Mouse (Mus musculus) heart, embryonic 12.5 days (tissue): Measurements from ENCODE around the gene Dgkg. TPM values are rescaled to one million over a fixed set of nuclear protein-coding genes. Genes with fewer than 3 reads are reported as not detected.

Experiments
- ATAC-seq: fragments of 200-750 bp; cut with Nextera tagmentation; 2 replicates; pipeline ENCODE4 v1.8.0; 2017; ENCODE audit warnings: moderate TSS enrichment, moderate library complexity; ENCODE audit not compliant: insufficient number of reproducible peaks, low FRiP score
- H3K27ac ChIP-seq: fragments of 300-500 bp; sonication (generic); 2 replicates; pipeline ENCODE4 v1.5.1; 2016; ENCODE audit warnings: mild to moderate bottlenecking, moderate library complexity; ENCODE audit not compliant: poor library complexity, severe bottlenecking
- H3K27me3 ChIP-seq: fragments of 300-500 bp; sonication (generic); replicated peaks from 2 replicates; pipeline ENCODE4 v1.6.1; 2016; ENCODE audit warnings: mild to moderate bottlenecking, moderate library complexity
- H3K36me3 ChIP-seq: fragments of 300-500 bp; sonication (generic); 2 replicates; pipeline ENCODE4 v1.6.1; 2016; ENCODE audit warnings: mild to moderate bottlenecking, moderate library complexity
- H3K4me1 ChIP-seq: fragments of 300-500 bp; sonication (generic); replicated peaks from 2 replicates; pipeline ENCODE4 v1.6.1; 2016; ENCODE audit warnings: mild to moderate bottlenecking
- H3K4me2 ChIP-seq: fragments of 300-500 bp; sonication (generic); 2 replicates; pipeline ENCODE4 v1.6.1; 2016; ENCODE audit warnings: mild to moderate bottlenecking, moderate library complexity
- H3K4me3 ChIP-seq: fragments of 300-500 bp; sonication (generic); 2 replicates; pipeline ENCODE4 v1.5.1; 2016; ENCODE audit warnings: mild to moderate bottlenecking
- H3K9ac ChIP-seq: fragments of 300-500 bp; sonication (generic); 2 replicates; pipeline ENCODE4 v1.6.1; 2016; ENCODE audit warnings: mild to moderate bottlenecking, moderate library complexity
- H3K9me3 ChIP-seq: fragments of 300-500 bp; sonication (generic); replicated peaks from 2 replicates; pipeline ENCODE4 v1.6.1; 2016; ENCODE audit warnings: mild to moderate bottlenecking, moderate library complexity
- WGBS: fragments of 180-500 bp; shearing (Covaris S2); methylation state at CpG from one replicate; pipeline ENCODE4 v1.1.7; 2016; 5-methylcytosine and 5-hydroxymethylcytosine counted together
- polyA plus RNA-seq: library from polyadenylated mRNA; unstranded; fragments of >200 nt; fragmentation: Nextera tagmentation; extraction: Ambion mirVana; gene quantifications from 2 replicates; pipeline ENCODE4 v1.2.1, GENCODE M21; 2016

Dgkg gene
- polyA plus RNA-seq, result 0.37 and 0.47 TPM in 2 replicates

GRCm38 (mm10) chr16:22656533-22657444, at the start of gene Dgkg:
Gene Dgkg (minus strand): TSS chr16:22657221.
- no peak within 1 kb of the TSS for H3K27ac ChIP-seq
- H3K4me3 ChIP-seq, result peak within 1 kb of the TSS; percentile 52
- H3K4me2 ChIP-seq, result peak within 1 kb of the TSS; percentile 87
- no peaks in the 10 kb centered on the region for H3K9me3 ChIP-seq
- peaks cover 16% of the 10 kb centered on the region for H3K4me1 ChIP-seq
- H3K36me3 ChIP-seq, result no peaks in the 10 kb centered on the region
- peaks cover 46% of the 10 kb centered on the region for H3K27me3 ChIP-seq
- H3K9ac ChIP-seq, result peak within 1 kb of the TSS; percentile 59
- WGBS, result under 1% methylated on average over 63 of the region's 63 CpGs
- ATAC-seq, result no peak

GRCm38 (mm10) chr16:22704946-22705345, 47.9 kb upstream of the Dgkg start:
- no peak overlapping the region for H3K4me3 ChIP-seq
- H3K4me1 ChIP-seq, result peaks cover 11% of the 10 kb centered on the region; the same call in 1 of the 2 replicates
- no peak overlapping the region for H3K27ac ChIP-seq
- 0 out of 2 replicates have a peak overlapping the region, but pooled peaks have one; percentile 1 for H3K4me2 ChIP-seq
- WGBS, result 34% methylated on average over 6 of the region's 6 CpGs
- peaks cover 4% of the 10 kb centered on the region; the same call in 1 of the 2 replicates for H3K27me3 ChIP-seq
- no peak for ATAC-seq
- no peak overlapping the region for H3K9ac ChIP-seq
- H3K9me3 ChIP-seq, result no peaks in the 10 kb centered on the region
- H3K36me3 ChIP-seq, result no peaks in the 10 kb centered on the region

GRCm38 (mm10) chr16:22704136-22704535, 47.1 kb upstream of the Dgkg start:
- H3K27ac ChIP-seq, result no peak overlapping the region
- H3K9ac ChIP-seq, result no peak overlapping the region
- no peaks in the 10 kb centered on the region for H3K36me3 ChIP-seq
- ATAC-seq, result no peak
- 76% methylated on average over 5 of the region's 5 CpGs for WGBS
- H3K4me2 ChIP-seq, result no peak overlapping the region
- peaks cover 18% of the 10 kb centered on the region for H3K4me1 ChIP-seq
- H3K9me3 ChIP-seq, result no peaks in the 10 kb centered on the region
- H3K4me3 ChIP-seq, result no peak overlapping the region
- H3K27me3 ChIP-seq, result peaks cover 4% of the 10 kb centered on the region; the same call in 1 of the 2 replicates

DNA sequence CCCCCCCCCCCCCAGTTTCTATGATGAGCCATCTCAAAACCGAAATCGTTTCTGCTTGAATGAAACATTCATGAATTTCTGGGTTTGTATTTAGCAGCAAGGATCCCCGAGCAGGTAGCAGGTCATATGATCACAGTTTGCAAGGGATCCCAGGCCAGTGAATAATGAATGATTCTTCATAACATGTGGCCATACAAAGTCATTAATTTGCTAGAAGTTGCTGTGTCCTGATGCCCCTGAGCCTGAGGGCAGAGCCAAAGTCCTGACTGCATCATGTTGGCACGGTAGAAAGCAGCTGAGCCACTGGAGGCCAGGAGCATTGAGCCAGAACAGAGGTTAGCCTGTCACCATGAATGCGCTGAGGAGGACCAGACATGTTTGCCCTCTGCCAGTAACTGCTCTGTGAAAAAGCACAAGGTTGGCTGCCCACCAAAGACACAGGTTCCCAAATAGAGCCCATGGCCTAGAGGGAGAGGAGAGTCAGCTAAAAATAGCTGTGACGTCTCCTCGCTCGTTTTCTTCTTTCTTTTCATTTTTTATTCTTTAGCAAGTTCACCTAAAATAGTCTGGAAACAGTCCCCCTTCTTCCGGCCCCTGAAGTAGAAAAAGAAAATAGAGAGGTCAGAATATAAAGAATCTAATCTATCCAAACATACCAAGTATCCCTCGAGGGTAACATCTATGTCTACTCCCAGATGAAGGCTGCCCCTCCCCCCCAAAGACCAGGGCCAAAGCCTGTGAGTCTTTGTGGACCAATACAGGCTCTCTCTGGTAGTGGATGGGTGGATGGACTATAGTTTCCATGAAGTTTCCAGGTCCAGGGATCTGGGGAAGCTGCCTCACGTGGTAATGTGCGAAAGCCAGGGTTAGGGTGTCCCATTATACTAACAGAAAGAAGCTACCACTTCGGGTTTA, 42.1 kb upstream of the Dgkg start:
- Histone ChIP-seq H3K4me2 (no peak overlapping the region), H3K27ac (no peak overlapping the region), H3K27me3 (no peaks in the 10 kb centered on the region), H3K9ac (no peak overlapping the region), H3K4me1 (peaks cover 14% of the 10 kb centered on the region), H3K4me3 (no peak overlapping the region), H3K36me3 (no peaks in the 10 kb centered on the region), H3K9me3 (no peaks in the 10 kb centered on the region)
- WGBS, result 62% methylated on average over 13 of the region's 13 CpGs
- no peak for ATAC-seq

DNA sequence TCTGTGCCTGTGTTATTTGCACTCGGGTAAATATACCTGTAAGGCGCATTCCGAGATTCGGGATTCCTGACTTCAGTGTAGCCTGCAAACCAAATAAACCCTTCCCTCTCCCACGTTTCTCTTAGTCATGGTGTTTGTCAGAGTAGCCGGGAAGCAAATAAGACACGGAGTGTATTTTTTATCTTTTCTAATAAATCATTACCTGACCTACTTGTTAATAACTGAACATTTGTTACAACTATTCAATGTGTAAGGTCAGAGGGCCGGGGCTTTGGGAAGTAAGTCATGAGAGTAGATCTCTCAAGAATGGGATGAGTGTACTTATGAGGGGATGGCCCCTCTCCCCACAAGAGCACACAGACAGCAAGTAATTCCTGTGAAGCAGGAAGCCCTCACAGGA, 41.1 kb upstream of the Dgkg start:
- Histone ChIP-seq H3K9ac (no peak overlapping the region), H3K4me1 (peaks cover 14% of the 10 kb centered on the region), H3K4me2 (no peak overlapping the region), H3K36me3 (no peaks in the 10 kb centered on the region), H3K27ac (no peak overlapping the region), H3K4me3 (no peak overlapping the region), H3K9me3 (no peaks in the 10 kb centered on the region), H3K27me3 (no peaks in the 10 kb centered on the region)
- no peak for ATAC-seq
- WGBS, result 80% methylated on average over 8 of the region's 8 CpGs

DNA sequence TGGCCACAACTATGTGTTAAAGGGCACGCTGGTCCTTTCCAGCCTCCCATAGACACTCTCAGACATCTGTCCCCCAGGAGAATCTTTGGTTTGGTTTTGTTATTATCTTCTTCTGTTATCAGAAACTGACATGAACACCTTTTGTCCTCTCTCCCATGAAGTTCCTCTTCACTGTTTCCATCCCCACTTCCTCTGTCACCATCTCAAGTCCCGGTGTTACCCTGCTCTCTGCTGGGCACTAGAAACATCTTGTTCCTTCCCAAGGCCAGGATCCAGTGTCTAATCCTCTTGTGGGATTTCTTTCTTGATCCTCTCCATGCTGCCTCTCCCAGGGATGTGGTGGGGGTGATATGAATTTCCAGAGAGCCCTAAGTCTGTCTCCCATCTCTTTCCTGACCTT, 32.6 kb upstream of the Dgkg start:
- Histone ChIP-seq H3K9me3 (no peaks in the 10 kb centered on the region), H3K4me2 (no peak overlapping the region), H3K4me3 (no peak overlapping the region), H3K9ac (no peak overlapping the region), H3K27ac (no peak overlapping the region), H3K36me3 (no peaks in the 10 kb centered on the region), H3K4me1 (no peaks in the 10 kb centered on the region), H3K27me3 (no peaks in the 10 kb centered on the region)
- 72% methylated on average over 2 of the region's 2 CpGs for WGBS
- ATAC-seq, result no peak

DNA sequence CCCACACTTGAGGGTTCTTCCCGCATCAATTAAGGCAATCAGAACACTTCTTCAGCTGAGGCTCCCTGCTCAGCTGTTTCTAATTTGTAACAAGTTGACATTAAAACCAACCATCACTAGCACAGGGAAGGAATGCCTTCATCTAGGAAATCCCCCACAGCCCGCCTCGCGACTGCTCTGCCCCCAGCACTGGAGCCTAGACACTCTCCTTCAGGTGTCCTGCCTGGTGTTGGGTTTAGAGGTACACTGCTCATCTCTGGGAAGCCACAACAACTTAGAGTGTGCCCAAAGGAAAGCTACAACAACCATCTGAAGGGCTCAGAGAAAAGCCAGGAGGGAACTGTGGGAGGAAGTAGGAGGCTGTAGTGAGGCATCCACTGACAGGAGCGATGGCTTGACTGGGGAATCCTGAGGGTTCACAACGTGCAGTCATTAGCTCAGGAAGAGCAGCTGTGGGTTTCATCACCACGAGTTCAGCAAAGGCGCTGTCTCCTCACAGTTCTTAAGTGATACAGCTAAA, 30.8 kb upstream of the Dgkg start:
- no peaks in the 10 kb centered on the region for H3K36me3 ChIP-seq
- no peak overlapping the region for H3K9ac ChIP-seq
- H3K4me2 ChIP-seq, result no peak overlapping the region
- no peak overlapping the region for H3K4me3 ChIP-seq
- ATAC-seq, result no peak
- H3K4me1 ChIP-seq, result no peaks in the 10 kb centered on the region
- no peak overlapping the region for H3K27ac ChIP-seq
- H3K27me3 ChIP-seq, result no peaks in the 10 kb centered on the region
- WGBS, result 64% methylated on average over 8 of the region's 8 CpGs
- H3K9me3 ChIP-seq, result no peaks in the 10 kb centered on the region

DNA sequence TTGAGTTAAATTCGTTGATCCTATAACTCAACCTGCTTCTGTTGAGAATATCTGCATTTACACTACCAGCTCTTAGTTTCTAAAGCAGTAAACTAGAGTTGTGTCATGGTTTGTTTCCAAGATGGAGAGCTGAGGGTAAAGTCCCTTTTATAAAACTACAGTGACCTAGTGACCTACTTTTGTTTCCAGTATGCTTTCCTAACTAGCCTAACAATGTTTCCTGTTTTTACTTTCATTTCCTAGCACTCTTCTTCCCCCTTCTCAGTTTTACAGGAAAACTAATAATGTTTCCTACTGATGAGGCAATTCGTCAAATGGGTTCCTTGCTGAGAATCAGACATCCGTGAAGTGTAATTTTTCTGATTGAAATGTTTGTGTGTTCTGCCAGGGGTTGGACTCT, 26.6 kb upstream of the Dgkg start:
- H3K27me3 ChIP-seq, result no peaks in the 10 kb centered on the region
- 78% methylated on average over 3 of the region's 3 CpGs for WGBS
- no peak for ATAC-seq

GRCm38 (mm10) chr16:22682727-22683126, 25.7 kb upstream of the Dgkg start:
- no peaks in the 10 kb centered on the region for H3K9me3 ChIP-seq
- H3K27ac ChIP-seq, result no peak overlapping the region
- H3K4me3 ChIP-seq, result no peak overlapping the region
- no peaks in the 10 kb centered on the region for H3K27me3 ChIP-seq
- no peaks in the 10 kb centered on the region for H3K36me3 ChIP-seq
- H3K9ac ChIP-seq, result no peak overlapping the region
- no peak overlapping the region for H3K4me2 ChIP-seq
- ATAC-seq, result no peak
- H3K4me1 ChIP-seq, result no peaks in the 10 kb centered on the region

More for the DNA sequence above, 26.6 kb upstream of the Dgkg start:
- H3K4me1 ChIP-seq, result no peaks in the 10 kb centered on the region
- no peak overlapping the region for H3K4me3 ChIP-seq
- no peaks in the 10 kb centered on the region for H3K36me3 ChIP-seq
- no peak overlapping the region for H3K27ac ChIP-seq
- no peak overlapping the region for H3K9ac ChIP-seq
- H3K4me2 ChIP-seq, result no peak overlapping the region
- H3K9me3 ChIP-seq, result no peaks in the 10 kb centered on the region

GRCm38 (mm10) chr16:22679641-22680040, 22.6 kb upstream of the Dgkg start:
- no peak overlapping the region for H3K4me2 ChIP-seq
- no peak for ATAC-seq
- H3K36me3 ChIP-seq, result no peaks in the 10 kb centered on the region
- H3K27me3 ChIP-seq, result no peaks in the 10 kb centered on the region
- H3K9ac ChIP-seq, result no peak overlapping the region
- H3K9me3 ChIP-seq, result no peaks in the 10 kb centered on the region
- WGBS, result 69% methylated on average over 3 of the region's 3 CpGs
- H3K27ac ChIP-seq, result no peak overlapping the region
- no peak overlapping the region for H3K4me3 ChIP-seq
- H3K4me1 ChIP-seq, result no peaks in the 10 kb centered on the region

DNA sequence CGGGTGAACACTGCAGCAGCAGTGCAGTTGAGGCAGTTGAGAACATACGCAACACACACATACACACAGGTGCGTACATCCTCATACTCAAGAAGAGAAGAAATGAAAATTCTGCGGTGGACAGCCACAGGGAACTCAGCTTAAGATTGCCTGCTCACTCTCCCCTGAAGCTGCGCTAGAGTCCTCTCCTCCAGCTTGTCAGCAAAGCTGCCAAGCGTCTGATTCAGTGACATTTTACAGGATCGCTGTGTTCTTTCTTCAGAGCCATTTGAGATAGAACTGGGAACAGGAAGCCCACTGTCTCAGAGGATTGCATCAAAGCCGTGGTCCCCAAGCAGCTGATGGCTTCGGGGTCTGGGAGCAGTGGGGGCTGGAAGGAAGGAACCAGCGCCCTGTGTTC, 17.6 kb upstream of the Dgkg start:
- Histone ChIP-seq H3K9me3 (no peaks in the 10 kb centered on the region), H3K27ac (no peak overlapping the region), H3K4me3 (no peak overlapping the region), H3K36me3 (no peaks in the 10 kb centered on the region), H3K4me2 (no peak overlapping the region), H3K4me1 (peaks cover 2% of the 10 kb centered on the region; the same call in 1 of the 2 replicates), H3K27me3 (no peaks in the 10 kb centered on the region), H3K9ac (no peak overlapping the region)
- no peak for ATAC-seq
- 56% methylated on average over 10 of the region's 10 CpGs for WGBS
